Mouse (Mus musculus): Measurements from ENCODE around the gene Cpox. TPM values are rescaled to one million over a fixed set of nuclear protein-coding genes. Genes with fewer than 3 reads are reported as not detected.
"Not testable (repeated sequence)": the region's sequence is repeated elsewhere in the genome, so short reads cannot be mapped to it uniquely, and the experiment has no call there.

Gene Cpox
- polyA plus RNA-seq (2017; shearing (Covaris generic)) = 10 to 100 TPM; 34.0 to 37.2 TPM

DNA sequence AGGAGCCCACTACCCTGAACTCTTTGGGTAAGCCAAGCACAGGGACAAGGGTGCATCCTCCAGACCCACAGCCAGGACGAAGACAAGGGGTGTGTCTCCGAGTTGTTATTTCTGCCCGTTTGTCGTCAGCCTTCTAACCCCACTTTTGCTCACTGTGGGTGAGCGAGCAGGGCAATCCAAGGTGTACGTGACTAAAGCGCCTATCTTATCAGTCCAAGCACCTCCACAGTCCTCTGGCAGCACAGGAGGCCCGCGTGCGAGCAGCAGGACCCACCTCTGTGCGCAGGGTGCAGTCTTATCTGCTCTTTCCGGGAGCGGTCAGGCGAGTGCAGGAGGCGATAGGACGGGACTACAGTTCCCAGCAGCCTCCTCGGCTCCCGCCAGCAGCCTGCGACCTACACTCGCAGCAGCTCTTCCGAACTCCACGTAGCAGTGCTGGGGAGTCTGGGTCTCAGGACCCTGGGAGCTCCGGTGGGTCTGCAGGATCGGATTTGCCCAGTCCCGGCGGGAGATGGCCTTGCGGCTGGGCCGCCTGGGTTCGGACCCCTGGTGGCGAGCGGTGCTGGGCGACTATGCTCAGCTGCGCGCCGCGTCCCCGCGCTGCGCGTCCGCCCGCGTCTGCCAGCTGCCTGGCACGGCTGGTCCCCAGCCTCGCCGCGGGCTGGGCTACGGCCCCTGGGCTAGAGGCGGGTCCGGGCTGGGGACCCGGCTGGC lies at the start of gene Cpox:
Gene Cpox, plus strand, starts transcription at position 376 of the 714 bp plus-strand sequence.
- peak; percentile 96 for ATAC-seq

- no peak for ATAC-seq
These were observed 47.7 kb upstream of the Cpox start for GRCm38 (mm10) chr16:58622377-58622776.

DNA sequence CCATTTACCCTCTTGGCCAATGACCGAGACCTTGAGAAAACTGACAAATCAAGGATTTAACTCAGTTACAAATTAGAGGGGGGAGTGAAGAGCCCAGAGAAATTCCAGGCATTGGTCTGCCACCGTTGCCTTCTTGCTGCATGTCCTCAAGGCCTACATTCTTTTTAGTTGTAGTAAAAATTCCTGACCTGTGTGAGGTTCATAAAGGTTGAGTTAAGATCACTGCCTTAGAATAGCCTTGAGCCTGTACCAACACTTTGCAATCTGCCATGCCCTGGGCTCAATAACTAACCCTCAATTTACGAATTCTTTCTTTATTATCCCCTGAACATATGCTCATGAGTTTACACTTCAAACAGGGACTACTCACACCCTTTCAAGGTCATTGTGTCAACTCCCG lies 47.0 kb upstream of the Cpox start:
- ATAC-seq = no peak

GRCm38 (mm10) chr16:58623944-58624343 lies 46.1 kb upstream of the Cpox start:
- ATAC-seq = no peak

DNA sequence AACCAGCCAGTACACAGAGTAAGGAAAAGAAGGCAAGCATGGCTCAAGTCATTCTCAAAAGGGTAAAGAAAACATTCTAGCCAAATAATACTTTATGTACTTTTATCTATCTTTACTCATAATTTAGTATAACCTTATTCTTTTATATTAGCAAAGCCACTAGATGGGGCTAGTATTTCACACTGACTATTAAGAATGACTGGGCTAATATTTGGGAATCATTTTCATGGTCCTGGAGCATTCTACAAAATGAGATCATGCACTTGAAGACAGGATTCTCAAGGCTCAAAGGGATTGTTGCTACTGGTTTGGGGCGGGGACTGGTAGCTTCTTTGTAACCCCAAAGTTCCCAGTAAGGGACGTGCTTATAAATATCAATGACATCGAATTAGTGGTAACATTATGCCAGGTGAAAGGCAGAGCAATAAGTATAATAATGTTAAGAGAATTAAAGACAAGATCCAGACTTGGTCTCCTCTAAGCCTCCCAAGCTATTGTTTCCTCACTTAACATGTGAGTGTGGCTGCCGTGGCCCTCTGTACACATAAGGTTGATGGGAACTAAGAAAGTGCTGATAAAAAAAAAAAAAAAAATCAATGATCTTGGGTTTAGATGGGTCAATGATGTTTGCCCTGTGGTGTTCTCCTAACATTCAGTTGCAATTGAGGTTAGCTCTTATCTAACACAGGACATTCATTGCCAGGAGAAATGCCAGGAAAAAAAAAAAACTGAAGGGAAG lies 42.3 kb upstream of the Cpox start:
- ATAC-seq = no peak

GRCm38 (mm10) chr16:58628336-58628680 lies 41.8 kb upstream of the Cpox start:
- no peak for ATAC-seq

GRCm38 (mm10) chr16:58628968-58629367 lies 41.1 kb upstream of the Cpox start:
- ATAC-seq = no peak

DNA sequence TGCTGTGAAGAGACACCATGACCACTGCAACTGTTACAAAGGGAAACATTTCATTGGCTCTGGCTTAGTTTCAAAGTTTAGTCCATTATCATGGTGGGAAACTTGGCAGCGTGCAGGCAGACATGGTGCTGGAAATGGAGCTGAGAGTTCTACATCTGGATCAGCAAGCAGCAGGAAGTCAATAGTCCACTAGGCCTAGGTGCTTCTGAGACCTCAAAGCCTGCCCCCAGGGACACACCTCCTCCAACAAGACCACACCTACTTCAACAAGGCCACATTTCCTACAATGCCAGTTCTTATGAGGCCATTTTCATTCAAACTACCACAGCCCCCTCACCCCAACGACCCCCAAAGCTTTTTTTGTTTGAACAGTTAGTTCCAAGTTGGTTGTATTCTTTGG lies 40.4 kb upstream of the Cpox start:
- ATAC-seq = no peak

- ATAC-seq = no peak
These were observed 34.2 kb upstream of the Cpox start for GRCm38 (mm10) chr16:58635866-58636265.

GRCm38 (mm10) chr16:58637448-58637847 lies 32.6 kb upstream of the Cpox start:
- no peak for ATAC-seq

DNA sequence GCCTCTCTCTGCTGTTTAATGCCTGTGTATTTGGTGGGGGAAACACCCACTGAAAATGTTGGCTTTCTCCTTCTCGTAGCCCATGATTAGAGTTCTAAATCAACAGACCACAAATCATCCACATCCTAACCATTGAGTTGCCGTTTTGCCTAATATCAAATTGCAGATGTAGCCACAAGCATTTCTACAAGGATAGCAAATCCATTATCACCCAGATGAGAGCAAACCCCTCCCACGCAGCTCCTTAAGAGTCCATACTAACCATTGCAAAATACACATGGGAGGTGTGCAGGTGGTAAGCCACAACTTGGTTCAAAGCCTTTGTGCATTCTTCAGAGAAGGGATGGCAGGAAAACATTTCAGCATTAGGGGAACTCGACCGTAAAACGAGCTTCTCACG lies 32.1 kb upstream of the Cpox start:
- ATAC-seq = no peak

GRCm38 (mm10) chr16:58638689-58639175 lies 31.4 kb upstream of the Cpox start, which contains the start of gene E330017A01Rik:
E330017A01Rik (minus strand) TSS chr16:58638739.
- ATAC-seq = no peak

- ATAC-seq = no peak
These were observed 20.1 kb upstream of the Cpox start for GRCm38 (mm10) chr16:58649979-58650378.

DNA sequence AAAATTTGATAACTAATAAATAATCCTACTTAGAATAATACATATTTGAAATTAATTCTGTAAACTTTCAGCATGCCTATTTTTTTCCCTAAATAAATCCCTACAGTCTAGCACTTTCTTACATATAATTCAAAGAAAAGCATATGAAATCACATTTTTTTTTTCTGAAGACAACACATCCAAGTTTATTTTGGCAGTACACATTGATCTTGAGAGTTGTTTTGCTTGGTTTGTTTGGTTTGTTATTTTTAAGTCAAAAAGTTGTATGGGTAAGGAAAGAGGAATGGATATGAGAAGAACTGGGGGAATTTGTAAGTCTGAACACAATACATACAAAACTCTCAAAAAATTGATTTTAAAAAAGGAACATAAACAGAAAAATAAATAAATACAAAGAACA lies 14.3 kb upstream of the Cpox start:
- no peak for ATAC-seq

- ATAC-seq = no peak
These were observed 13.6 kb upstream of the Cpox start for GRCm38 (mm10) chr16:58656526-58656925.

DNA sequence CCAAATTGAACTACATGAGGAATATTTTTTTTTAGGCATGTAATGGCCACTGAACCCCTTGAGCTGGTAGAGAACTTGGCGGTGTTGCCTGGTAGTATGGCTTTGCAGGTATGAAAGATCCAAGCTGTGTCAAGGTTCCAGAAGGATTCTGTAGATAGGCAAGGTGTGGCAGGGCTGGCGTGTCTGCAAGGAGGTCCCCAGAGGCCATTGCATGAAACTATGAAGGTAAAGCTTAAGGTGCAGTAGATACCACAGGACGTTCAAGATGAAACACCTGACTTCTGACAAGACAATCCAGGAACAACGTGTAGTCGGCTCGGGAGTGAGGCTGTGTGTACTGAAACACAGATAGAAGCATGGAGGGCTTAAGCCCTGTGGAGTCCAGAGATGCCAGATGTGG lies 11.4 kb upstream of the Cpox start:
- ATAC-seq = no peak

DNA sequence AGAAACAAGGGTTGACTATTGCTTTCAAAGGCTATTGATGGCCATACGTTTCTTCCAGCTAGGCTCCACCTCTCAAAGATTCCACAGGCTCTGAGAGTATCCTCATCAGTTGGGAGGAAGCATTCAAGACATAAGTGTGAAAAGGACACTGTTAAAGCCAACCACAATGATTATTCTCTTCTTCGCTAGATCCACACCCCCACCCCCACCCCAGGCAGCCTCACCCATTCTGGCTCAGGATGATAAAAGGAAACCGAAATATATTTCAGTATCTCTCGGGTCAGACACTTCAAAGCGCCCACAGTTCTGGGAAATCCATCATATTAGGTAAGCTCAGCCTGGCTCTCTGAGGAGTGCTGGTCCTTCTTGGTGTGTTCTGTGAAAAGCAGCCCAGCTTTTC lies 8.3 kb upstream of the Cpox start:
- ATAC-seq = no peak

DNA sequence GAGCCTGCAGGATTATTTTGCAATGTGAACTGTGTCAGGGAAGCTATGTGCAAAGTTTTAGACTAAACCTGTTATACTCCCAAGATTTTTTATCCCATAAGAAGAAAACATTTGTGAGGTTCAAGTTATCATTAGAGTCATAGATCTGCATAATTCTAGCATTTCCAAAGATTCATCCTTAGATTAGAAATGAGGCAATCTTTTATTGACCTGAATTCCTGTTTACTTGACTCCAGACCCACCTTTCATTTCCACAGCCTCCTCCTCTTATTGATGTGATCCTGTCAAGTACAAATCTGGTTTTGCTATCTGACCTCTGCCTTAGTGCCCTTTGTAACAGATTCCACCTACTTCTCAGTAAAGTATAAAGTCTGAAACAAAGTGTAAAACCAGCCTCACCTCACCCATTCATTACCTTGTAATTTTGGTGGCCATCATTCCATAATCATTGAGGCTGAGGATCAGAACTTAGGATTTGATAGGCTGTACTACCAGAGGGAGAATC lies 7.8 kb upstream of the Cpox start:
- no peak for ATAC-seq

- peak; percentile 79 for ATAC-seq
These were observed 7.1 kb upstream of the Cpox start for GRCm38 (mm10) chr16:58663021-58663420.

DNA sequence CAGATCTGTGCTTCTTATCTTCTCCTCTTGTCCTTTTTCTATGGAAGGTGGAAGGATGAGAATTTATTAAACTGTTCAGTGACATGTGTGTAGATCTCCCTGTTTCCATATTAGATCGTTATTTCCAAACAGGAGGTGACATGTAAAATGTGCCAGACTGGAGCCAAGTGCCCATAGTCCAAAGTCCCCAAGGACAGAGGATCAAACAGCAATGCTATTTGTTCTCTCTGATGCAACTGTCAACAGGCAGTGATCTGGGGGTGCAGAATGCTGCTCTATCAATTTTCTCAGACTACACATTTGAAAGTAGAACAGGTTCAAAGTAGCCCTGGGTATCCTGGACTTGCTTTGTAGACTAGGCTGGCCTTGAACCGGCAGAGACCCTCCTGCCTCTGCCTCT lies 6.3 kb upstream of the Cpox start:
- no peak for ATAC-seq

- ATAC-seq = not testable (repeated sequence)
These were observed 5.0 kb upstream of the Cpox start for GRCm38 (mm10) chr16:58665137-58665536.

GRCm38 (mm10) chr16:58666681-58667080 lies 3.4 kb upstream of the Cpox start:
- ATAC-seq = not testable (repeated sequence)

- no peak for ATAC-seq
These were observed 1.5 kb upstream of the Cpox start for GRCm38 (mm10) chr16:58668586-58668985.

DNA sequence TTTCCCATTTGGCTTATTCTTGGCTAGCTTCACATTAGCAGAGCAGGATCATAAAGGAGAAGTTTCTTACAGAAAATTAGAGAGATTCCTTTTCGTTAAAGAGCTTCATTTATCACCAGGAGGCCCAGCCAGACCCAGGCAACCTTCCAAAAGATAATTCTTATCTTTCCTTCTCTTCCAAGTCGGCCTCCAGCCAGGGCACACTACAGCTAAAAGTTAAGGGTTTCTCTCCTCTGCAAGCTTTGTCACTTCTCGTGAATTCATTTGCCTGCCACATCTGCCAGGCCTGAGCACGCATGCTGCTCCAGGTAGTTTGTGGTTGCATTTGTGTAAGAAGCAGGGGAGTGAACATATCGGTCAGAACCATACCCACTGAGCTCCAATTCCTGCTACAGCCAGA lies 828 bp upstream of the Cpox start:
- ATAC-seq = no peak
